Mouse (Mus musculus): ENCODE measurements around the gene Cdk10.

Gene Cdk10

DNA sequence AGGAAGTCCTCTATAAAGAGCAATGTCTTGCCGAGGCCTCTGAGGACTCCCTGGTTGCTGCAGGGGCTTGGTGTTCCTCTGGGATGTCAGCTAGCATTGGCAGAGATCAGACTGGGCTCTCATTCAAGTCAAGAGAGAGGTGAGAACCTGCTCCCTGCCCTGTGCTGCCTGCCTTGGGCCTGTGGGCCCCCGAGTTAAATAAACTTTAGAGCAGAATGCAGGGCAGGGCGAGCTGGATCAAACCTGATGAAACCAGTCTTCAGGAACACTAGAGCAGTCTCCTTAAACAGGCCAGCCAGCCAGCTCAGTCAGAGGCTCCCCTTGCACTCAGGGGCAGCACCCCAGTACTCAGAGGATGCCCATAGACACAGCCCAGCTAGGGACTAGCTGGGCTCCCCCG is 47.3 kb downstream of the Cdk10 start:
- DNase-seq (ENCODE audit: low spot score), result no peak

DNA sequence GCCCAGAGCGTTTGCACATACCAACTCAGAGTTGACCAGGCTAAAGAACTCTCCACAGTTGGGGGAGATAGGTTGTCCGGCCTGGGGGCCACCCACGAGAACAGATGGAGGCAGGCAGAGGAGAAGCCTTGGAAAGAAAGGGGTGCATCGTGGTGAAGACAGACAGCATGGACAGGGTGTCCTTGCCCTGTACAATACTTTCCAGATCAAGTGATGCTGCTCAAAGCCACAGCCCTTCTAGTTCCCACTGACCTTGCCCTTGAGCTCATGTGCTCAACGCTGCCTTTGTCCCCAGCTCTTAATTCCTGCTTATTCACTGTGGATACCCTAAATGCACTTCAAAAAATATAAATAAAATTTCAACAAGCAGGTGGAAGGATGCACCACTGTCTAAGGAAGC is 49.8 kb downstream of the Cdk10 start:
- no peak for DNase-seq (ENCODE audit: low spot score)

DNA sequence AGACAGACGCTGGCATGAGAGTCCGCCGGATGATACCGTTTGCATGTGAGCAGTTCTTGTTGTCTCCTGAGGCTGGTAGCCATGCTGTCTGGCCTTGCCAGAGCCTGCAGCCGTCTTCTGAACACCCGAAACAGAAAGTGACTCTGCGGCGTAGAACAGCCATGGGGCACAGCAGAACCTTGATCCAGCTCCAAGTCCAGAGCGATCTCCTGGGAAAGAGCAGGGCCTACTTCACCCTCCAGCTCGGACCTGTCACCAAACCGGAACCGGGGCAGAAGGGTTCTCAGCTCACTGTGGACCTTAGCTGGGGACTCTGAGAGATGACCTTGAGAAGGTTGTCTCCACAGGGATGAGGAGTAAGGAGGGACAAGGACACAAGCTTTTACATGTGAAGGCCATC is 50.5 kb downstream of the Cdk10 start:
- DNase-seq (ENCODE audit: low spot score), result no peak

DNA sequence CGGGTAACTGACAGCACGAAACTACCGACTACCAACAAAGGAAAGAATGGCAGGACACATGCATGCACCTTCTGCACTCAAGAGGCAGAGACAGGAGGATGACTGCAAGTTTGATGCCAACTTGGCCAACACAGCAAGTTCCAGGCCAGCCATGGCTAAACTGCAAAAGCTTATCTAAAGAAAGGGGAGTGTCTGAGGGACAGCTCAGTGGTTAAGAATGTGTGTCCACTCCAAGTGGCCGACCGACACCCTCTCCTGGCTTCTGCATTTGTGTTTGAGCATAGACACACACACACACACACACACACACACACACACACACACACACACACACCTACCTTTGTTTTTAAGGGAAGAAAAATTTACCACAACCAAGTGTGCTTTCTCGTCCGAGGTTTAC is 53.8 kb downstream of the Cdk10 start:
- no peak for DNase-seq (ENCODE audit: low spot score)

DNA sequence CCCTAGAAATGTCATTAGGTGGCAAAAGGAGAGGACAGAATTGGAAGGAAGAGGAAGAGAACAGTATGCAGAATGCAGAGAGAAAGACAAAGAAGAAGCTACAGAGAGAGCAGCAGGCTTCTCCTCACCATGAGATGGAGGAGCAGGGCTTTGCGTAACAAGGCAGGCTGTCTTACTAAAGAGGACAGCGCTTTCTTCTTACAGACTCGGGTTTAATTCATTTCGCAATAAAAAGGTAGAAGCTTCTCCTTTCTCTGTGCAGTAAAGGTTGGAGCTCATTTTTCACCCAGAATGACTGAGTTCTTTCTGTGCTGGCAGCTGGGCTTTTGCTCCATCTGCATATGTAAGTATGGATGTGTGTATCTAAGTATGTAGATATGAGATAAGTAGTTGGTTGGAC is 55.2 kb downstream of the Cdk10 start:
- no peak for DNase-seq (ENCODE audit: low spot score)

DNA sequence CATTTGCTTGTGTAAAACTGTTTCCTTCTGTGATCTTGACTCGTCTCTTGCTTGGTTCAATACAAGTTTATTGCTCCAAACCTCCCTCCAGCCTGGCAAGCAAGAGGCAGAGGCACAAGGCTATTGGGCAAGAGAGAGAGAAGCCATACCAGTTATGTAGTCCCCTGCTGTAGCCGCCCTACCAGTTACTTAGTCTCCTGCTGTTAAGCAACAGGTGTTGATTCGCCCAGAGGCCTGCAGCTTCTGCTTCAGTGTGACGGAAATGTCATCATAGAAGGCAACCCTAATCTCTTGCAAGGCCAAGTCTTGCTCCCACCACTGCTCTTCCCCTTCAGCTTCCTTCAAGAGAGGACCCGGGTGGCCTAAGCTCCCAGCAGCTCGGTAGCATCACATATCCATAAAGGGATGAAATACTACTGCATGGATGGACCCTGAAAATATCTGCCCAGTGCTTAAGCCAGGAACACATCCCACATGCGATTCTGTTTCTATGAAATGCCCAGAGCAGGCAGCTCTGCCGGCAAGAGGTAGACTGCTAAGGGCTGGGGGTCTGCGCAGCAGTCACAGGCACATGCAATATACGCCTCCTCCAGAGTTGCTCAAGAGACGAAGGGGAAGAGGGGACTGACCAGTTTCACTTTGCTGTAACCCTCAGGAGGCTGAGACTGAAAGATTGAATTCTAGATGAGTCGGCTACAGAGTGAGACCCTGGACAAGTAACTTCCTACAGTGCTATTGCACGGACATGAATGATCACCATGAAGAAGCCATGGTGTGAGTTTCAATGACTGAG is 55.9 kb downstream of the Cdk10 start:
- DNase-seq (ENCODE audit: low spot score), result no peak

Data from left cerebral cortex, adult 11 months (tissue).